ENCODE assay signal across 13 mouse cellular contexts in the genomic region with DNA sequence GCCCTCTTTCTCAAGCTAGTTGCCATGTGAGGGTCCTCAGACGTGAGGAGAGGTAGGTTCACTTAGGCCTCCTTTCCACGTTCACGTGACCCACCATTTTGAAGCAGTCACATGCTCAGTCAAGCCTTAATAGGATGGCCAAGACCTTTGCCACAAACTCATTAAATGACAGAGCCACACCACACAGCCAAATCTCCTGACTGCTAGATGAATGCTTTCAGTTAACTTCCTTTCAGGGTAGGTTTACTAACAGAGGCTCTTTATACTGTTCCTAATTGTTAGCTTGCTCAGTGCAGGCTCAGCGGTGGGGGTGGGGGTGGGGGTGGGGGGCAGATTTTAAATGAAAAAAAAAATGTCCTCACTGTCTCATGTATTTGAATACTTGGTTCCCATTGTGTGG.
"Had no signal": no experiment of that assay in that cellular context is flagged by ENCODE, and none has a peak within 500 bp of the region (broad histone marks: within the 10 kb centered on the region; RNA-seq: fewer than 3 reads in every experiment).

No protein-coding gene starts in this region.

- H3K4me3 ChIP-seq: left cerebral cortex, adult 2 months; limb, embryonic 10.5 days; liver, embryonic 15.5 days; neural tube, embryonic 12.5 days had no signal

- H3K9ac ChIP-seq: liver, embryonic 15.5 days; neural tube, embryonic 12.5 days had no signal

- H3K4me2 ChIP-seq: liver, embryonic 11.5 days; liver, embryonic 15.5 days; neural tube, embryonic 12.5 days had no signal

- H3K9me3 ChIP-seq: limb, embryonic 10.5 days; neural tube, embryonic 12.5 days had no signal

- H3K36me3 ChIP-seq: limb, embryonic 10.5 days; liver, embryonic 15.5 days; neural tube, embryonic 12.5 days had no signal

- H3K27ac ChIP-seq: left cerebral cortex, adult 2 months; limb, embryonic 10.5 days; liver, embryonic 15.5 days; neural tube, embryonic 12.5 days had no signal

- ATAC-seq: lung, postnatal 0 days had no signal

- H3K27me3 ChIP-seq: liver, embryonic 15.5 days had no signal

- H3K4me1 ChIP-seq: limb, embryonic 10.5 days; liver, embryonic 15.5 days; neural tube, embryonic 12.5 days had no signal

- DNase-seq: kidney, postnatal 25 days; lung, adult 2 months; lung, postnatal 36 days; right cerebral cortex, postnatal 4 days; spleen, adult 18-20 months; thymus, adult 2 months; thymus, postnatal 25 days had no signal
